Mouse (Mus musculus) G1E (cell line): Measurements from ENCODE around the gene Gramd1c. TPM values are rescaled to one million over a fixed set of nuclear protein-coding genes. Genes with fewer than 3 reads are reported as not detected.
A peak's percentile ranks its signal among the peaks of the same experiment; 100 is the strongest.

ENCODE experiments used
- ATAC-seq: 2 replicates; pipeline ENCODE4 v1.8.0; 2016; ENCODE audit warnings: mild to moderate bottlenecking; ENCODE audit not compliant: insufficient number of reproducible peaks, poor library complexity, low FRiP score, severe bottlenecking; ENCODE audit errors: extremely low read depth
- DNase-seq: peaks from one replicate; pipeline ENCODE4 v3.0.0; 2012; ENCODE audit warnings: low spot score
- H3K27me3 ChIP-seq: 2 replicates; pipeline ENCODE4 v1.6.1; 2012; ENCODE audit warnings: mild to moderate bottlenecking, low read length, inconsistent platforms; ENCODE audit not compliant: insufficient read depth
- H3K36me3 ChIP-seq: replicated peaks from 2 replicates; pipeline ENCODE3; 2012; ENCODE audit warnings: mild to moderate bottlenecking, inconsistent platforms
- H3K4me1 ChIP-seq: 2 replicates; pipeline ENCODE4 v1.6.1; 2012; ENCODE audit warnings: low read depth, low read length, inconsistent platforms, mixed read lengths; ENCODE audit not compliant: insufficient read depth
- H3K4me3 ChIP-seq: 2 replicates; pipeline ENCODE4 v1.5.1; 2012; ENCODE audit warnings: low read depth, mild to moderate bottlenecking, inconsistent platforms, low read length, moderate library complexity, mixed read lengths
- H3K9me3 ChIP-seq: replicated peaks from 2 replicates; pipeline ENCODE4 v1.6.1; 2012; ENCODE audit warnings: inconsistent platforms
- CTCF ChIP-seq: IDR thresholded peaks from 2 replicates; pipeline ENCODE4 v1.5.1; 2012; ENCODE audit warnings: low read depth, low read length, inconsistent platforms, mixed read lengths
- GATA1 ChIP-seq: IDR thresholded peaks from 2 replicates; pipeline ENCODE4 v1.6.1; 2012; ENCODE audit warnings: borderline replicate concordance, low read length, inconsistent platforms, mixed read lengths
- GATA2 ChIP-seq: IDR thresholded peaks from 2 replicates; pipeline ENCODE4 v1.6.1; 2012; ENCODE audit warnings: low read depth, low read length, inconsistent platforms, borderline replicate concordance
- POLR2AphosphoS5 ChIP-seq: IDR thresholded peaks from 2 replicates; pipeline ENCODE4 v1.6.1; 2012; ENCODE audit warnings: low read depth, low read length, inconsistent platforms; ENCODE audit not compliant: insufficient replicate concordance
- TAL1 ChIP-seq: conservative IDR thresholded peaks from 2 replicates; pipeline ENCODE4 v1.6.1; 2012; ENCODE audit warnings: low read depth, low read length, inconsistent platforms, mixed read lengths
- polyA plus RNA-seq: library from polyadenylated mRNA; stranded (reverse); fragments of >175 nt; gene quantifications from 2 replicates; pipeline ENCODE4 v1.2.3, GENCODE M21; 2012
- total RNA-seq, 2 experiments: library from RNA; stranded (forward) in 1 of 2; stranded (reverse) in 1 of 2; fragments of 200-1000 nt in 1 of 2; fragments of >200 nt in 1 of 2; fragmentation: Nextera tagmentation in 1 of 2; gene quantifications; 2 replicates each; pipeline ENCODE4 v1.2.3; 2014 to 2017

Gene Gramd1c
- total and polyA plus RNA-seq, 3 experiments = 0.10 to 11.2 (median 1.4) TPM

DNA sequence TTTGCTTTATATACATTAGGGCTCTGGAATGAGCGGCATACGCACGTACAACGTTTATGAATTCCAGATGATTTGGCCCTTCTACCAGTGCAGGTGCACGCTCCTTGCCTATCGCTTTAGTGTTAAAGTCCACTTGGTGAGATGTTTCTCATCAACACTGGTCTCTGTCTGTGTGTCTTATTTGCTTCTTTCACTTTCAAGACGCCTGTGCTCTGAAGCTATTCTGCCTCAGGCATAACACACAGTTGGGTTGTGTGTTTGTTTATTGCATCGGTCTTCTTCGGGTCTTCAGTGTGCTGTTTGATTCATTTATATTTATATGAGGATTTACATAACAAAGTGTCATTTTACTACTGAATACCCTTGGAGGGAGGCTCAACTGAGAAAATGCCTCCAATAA, 36.3 kb downstream of the Gramd1c start:
- DNase-seq (no peak), ATAC-seq (no peak)
- Histone ChIP-seq H3K36me3 (no peaks in the 10 kb centered on the region), H3K9me3 (no peaks in the 10 kb centered on the region), H3K27me3 (peaks cover 5% of the 10 kb centered on the region; the same call in 1 of the 2 replicates), H3K4me1 (peaks cover 5% of the 10 kb centered on the region; the same call in 1 of the 2 replicates), H3K4me3 (no peak overlapping the region)
- no peak for TF ChIP-seq CTCF
- TF ChIP-seq GATA2 = no peak
- TF ChIP-seq GATA1 = no peak
- no peak for TF ChIP-seq TAL1
- no peak for TF ChIP-seq POLR2AphosphoS5

DNA sequence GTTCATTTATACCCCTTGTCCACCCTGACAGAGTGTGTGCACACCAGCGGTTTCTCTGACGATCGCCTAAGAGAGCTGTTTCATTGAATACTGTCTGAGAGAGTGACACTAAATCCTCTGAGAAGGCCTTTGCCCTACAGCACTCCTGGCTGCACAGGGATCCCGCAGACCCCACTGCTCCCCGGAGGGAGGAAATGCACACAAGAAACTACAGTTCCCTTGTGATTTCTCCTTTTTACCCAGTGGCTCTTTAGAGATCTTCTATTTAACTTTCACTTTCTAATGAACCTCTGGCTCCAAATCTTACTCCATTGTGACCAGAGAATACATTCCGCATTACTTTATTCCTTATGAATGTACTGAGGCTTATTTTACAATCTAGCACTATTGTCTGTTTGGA, 36.9 kb downstream of the Gramd1c start:
- Histone ChIP-seq H3K4me1 (peaks cover 5% of the 10 kb centered on the region; the same call in 1 of the 2 replicates), H3K27me3 (peaks cover 5% of the 10 kb centered on the region; the same call in 1 of the 2 replicates), H3K9me3 (no peaks in the 10 kb centered on the region), H3K36me3 (no peaks in the 10 kb centered on the region), H3K4me3 (no peak overlapping the region)
- DNase-seq (no peak), ATAC-seq (no peak)
- TF ChIP-seq POLR2AphosphoS5 (no peak), GATA1 (no peak), GATA2 (no peak), TAL1 (no peak)

DNA sequence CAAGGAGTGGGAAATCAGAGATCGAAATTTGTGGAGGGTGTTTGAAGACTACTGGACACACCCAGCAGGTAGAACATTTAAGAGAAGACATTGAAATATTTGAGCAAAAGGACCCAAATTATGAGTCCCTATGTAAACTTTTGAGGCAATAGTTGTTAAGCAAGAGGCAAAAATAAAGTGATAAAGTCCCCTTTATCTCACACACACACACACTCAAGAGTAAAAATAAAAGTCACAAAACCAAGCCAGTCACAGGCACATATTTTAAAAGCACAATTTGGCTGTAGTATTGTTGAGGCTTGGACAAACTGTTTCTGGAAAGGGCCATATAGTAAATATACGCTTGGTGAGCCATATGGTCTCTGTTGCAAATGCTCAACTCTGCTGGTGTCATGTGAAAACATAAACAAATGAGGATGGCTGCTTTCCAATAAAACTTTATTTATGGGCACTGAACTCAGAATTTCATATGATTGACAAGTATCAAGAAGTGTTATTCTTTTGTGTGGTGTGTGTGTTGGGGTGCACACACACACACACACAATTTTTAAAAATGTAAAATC, 44.1 kb downstream of the Gramd1c start:
- H3K9me3 ChIP-seq = no peaks in the 10 kb centered on the region
- no peaks in the 10 kb centered on the region; the same call in 1 of the 2 replicates for H3K27me3 ChIP-seq
- ATAC-seq (no peak), DNase-seq (no peak)
- no peak overlapping the region for H3K4me3 ChIP-seq
- peaks cover 18% of the 10 kb centered on the region for H3K4me1 ChIP-seq
- no peak for TF ChIP-seq GATA1
- TF ChIP-seq POLR2AphosphoS5 = no peak
- TF ChIP-seq CTCF = no peak
- no peak for TF ChIP-seq GATA2
- no peaks in the 10 kb centered on the region for H3K36me3 ChIP-seq

DNA sequence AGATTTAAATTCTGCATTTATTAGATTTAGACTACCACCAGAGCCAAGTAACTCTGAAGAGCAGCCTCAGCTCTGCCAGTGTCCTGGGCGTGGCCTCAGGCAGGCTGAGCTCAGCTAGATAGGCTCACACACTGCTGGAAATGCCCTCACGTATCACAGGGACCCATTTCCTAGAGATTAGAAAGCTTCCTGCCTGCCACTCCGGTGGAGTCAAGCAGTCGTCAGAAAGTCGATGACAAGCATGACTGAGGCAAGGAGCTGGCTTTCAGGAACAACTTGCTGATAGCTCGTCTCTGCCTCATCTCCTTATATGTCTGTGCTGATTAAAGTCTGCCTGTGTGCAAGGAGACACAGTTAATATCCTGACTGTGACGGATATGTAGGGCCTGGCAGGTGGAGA, 44.8 kb downstream of the Gramd1c start:
- TF ChIP-seq POLR2AphosphoS5 (no peak), GATA2 (no peak), GATA1 (no peak), TAL1 (no peak), CTCF (no peak)
- peak; percentile 2 for DNase-seq
- no peak overlapping the region; the same call in 1 of the 2 replicates for H3K4me3 ChIP-seq

DNA sequence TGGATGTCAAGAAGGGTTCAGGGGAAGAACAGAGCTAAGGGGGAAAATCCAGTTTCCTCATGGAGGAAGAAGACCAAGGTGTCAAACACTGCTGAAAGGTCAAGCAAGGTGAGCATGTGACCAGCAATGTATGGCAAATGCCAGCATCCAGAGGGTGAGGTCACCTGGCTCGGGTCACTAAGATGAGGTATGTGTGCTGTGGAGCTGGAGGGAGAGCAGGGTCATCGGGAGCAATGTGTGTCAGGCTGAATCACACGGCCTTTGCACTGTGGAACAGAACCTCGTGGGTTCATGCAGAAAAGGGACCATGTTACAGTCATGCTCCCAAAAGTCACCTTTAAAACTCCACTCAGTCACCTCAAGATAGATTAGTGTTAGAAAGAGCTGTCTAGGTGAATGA, 45.4 kb downstream of the Gramd1c start:
- H3K4me1 ChIP-seq = peaks cover 18% of the 10 kb centered on the region
- no peaks in the 10 kb centered on the region for H3K27me3 ChIP-seq
- no peak overlapping the region for H3K4me3 ChIP-seq
- no peak for DNase-seq
- no peaks in the 10 kb centered on the region for H3K36me3 ChIP-seq
- ATAC-seq = no peak
- no peaks in the 10 kb centered on the region for H3K9me3 ChIP-seq
- TF ChIP-seq CTCF (no peak), GATA1 (no peak), POLR2AphosphoS5 (no peak), GATA2 (no peak), TAL1 (no peak)

More for the DNA sequence above, 44.8 kb downstream of the Gramd1c start:
- H3K9me3 ChIP-seq = no peaks in the 10 kb centered on the region
- no peaks in the 10 kb centered on the region for H3K36me3 ChIP-seq
- no peaks in the 10 kb centered on the region for H3K27me3 ChIP-seq
- peak; percentile 87 for ATAC-seq
- H3K4me1 ChIP-seq = peaks cover 18% of the 10 kb centered on the region

DNA sequence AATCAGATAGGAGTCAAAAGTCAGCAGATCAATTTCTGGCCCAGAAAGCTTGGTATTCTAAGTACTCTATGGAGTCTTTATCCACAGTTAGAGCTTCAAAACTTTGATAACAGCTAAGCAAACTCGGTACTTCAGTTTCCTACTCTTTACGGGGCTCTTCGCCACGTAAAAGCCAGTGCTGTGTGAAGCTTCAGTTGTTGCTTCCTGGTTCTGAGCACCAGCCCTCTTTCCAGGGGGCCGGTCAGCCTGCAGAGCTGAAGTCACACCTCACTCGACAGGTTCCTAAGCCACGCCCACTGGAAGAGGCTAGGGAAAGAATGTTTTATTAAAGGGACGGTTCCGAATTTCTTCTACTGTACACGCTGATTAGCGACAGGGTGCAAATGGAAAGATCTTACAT, 47.0 kb downstream of the Gramd1c start:
- Histone ChIP-seq H3K4me1 (peaks cover 18% of the 10 kb centered on the region), H3K9me3 (no peaks in the 10 kb centered on the region), H3K4me3 (peak overlapping the region; percentile 52), H3K36me3 (no peaks in the 10 kb centered on the region), H3K27me3 (no peaks in the 10 kb centered on the region)
- DNase-seq = peak; percentile 53
- peak; percentile 80 for ATAC-seq
- TF ChIP-seq GATA2 (no peak), TAL1 (no peak), CTCF (no peak), GATA1 (no peak), POLR2AphosphoS5 (no peak)
